ENCODE assay signal across 14 mouse cellular contexts in genomic region chr6:91154685-91155084, GRCm38 (mm10). TPM values are rescaled to one million over a fixed set of nuclear protein-coding genes. Genes with fewer than 3 reads are reported as not detected.
DNase-seq lines count a peak whose midpoint lies in the region; ATAC-seq and TF ChIP-seq lines count a peak whose summit lies in the region.
"Had no signal": no experiment of that assay in that cellular context is flagged by ENCODE, and none has a peak within 500 bp of the region (broad histone marks: within the 10 kb centered on the region; RNA-seq: fewer than 3 reads in every experiment).

No protein-coding gene starts in this region.

- H3K9me3 ChIP-seq in hindbrain, embryonic 13.5 days = no peaks in the 10 kb centered on the region
- H3K9me3 ChIP-seq in hindbrain, embryonic 11.5 days (ENCODE audit: control insufficient read depth, low read length) = no peaks in the 10 kb centered on the region
- no peaks in the 10 kb centered on the region for H3K9me3 ChIP-seq in forebrain, embryonic 14.5 days (replicated peaks; ENCODE audit: control insufficient read depth, low read length)
- H3K9me3 ChIP-seq in midbrain, embryonic 13.5 days = no peaks in the 10 kb centered on the region
- H3K9me3 ChIP-seq in stomach, postnatal 0 days (ENCODE audit: control insufficient read depth, low read length) = no peaks in the 10 kb centered on the region
- H3K9me3 ChIP-seq in kidney, embryonic 16.5 days (ENCODE audit: low read length) = no peaks in the 10 kb centered on the region
- no peaks in the 10 kb centered on the region for H3K9me3 ChIP-seq in intestine, postnatal 0 days (ENCODE audit: control insufficient read depth)
- H3K9me3 ChIP-seq: limb, embryonic 15.5 days had no signal

- DNase-seq in hindbrain, embryonic 11.5 days (ENCODE audit: low spot score) = no peak
- DNase-seq in forebrain, embryonic 14.5 days (ENCODE audit: low spot score) = no peak
- peak; percentile 46 for DNase-seq in stomach, postnatal 0 days (ENCODE audit: low spot score)
- no peak for DNase-seq in kidney, adult 18-20 months
- DNase-seq: adrenal gland, adult 8-10 months; heart, postnatal 36 days; kidney, adult 8-10 months; lung, postnatal 10 days had no signal

- WGBS in hindbrain, embryonic 13.5 days = 58% methylated on average over 4 of the region's 4 CpGs
- WGBS in hindbrain, embryonic 11.5 days = 59% methylated on average over 4 of the region's 4 CpGs
- WGBS in forebrain, embryonic 14.5 days = 77% methylated on average over 4 of the region's 4 CpGs
- 56% methylated on average over 4 of the region's 4 CpGs for WGBS in midbrain, embryonic 13.5 days
- WGBS in stomach, postnatal 0 days = 43% methylated on average over 4 of the region's 4 CpGs
- WGBS in kidney, embryonic 16.5 days = 64% methylated on average over 4 of the region's 4 CpGs
- WGBS in intestine, postnatal 0 days = 42% methylated on average over 4 of the region's 4 CpGs

- no peak overlapping the region for H3K4me2 ChIP-seq in hindbrain, embryonic 13.5 days
- no peak overlapping the region for H3K4me2 ChIP-seq in hindbrain, embryonic 11.5 days (replicated peaks; ENCODE audit: low read depth, low read length)
- no peak overlapping the region for H3K4me2 ChIP-seq in forebrain, embryonic 14.5 days (ENCODE audit: low read length)
- no peak overlapping the region for H3K4me2 ChIP-seq in midbrain, embryonic 13.5 days (replicated peaks)
- no peak overlapping the region for H3K4me2 ChIP-seq in stomach, postnatal 0 days (replicated peaks; ENCODE audit: low read depth)
- H3K4me2 ChIP-seq in kidney, embryonic 16.5 days (replicated peaks; ENCODE audit: low read depth, low read length) = no peak overlapping the region
- no peak overlapping the region for H3K4me2 ChIP-seq in intestine, postnatal 0 days (replicated peaks; ENCODE audit: low read depth)
- H3K4me2 ChIP-seq: limb, embryonic 15.5 days had no signal

- H3K9ac ChIP-seq in hindbrain, embryonic 13.5 days = no peak overlapping the region
- H3K9ac ChIP-seq in hindbrain, embryonic 11.5 days (ENCODE audit: low read depth, low read length) = no peak overlapping the region
- no peak overlapping the region for H3K9ac ChIP-seq in forebrain, embryonic 14.5 days (ENCODE audit: low read length)
- H3K9ac ChIP-seq in midbrain, embryonic 13.5 days (replicated peaks) = no peak overlapping the region
- no peak overlapping the region for H3K9ac ChIP-seq in stomach, postnatal 0 days (ENCODE audit: low read length)
- no peak overlapping the region for H3K9ac ChIP-seq in kidney, embryonic 16.5 days (replicated peaks; ENCODE audit: low read length)
- no peak overlapping the region for H3K9ac ChIP-seq in intestine, postnatal 0 days (ENCODE audit: low read depth, low read length)
- H3K9ac ChIP-seq: limb, embryonic 15.5 days had no signal

- H3K36me3 ChIP-seq in hindbrain, embryonic 13.5 days = peaks cover 8% of the 10 kb centered on the region
- no peaks in the 10 kb centered on the region for H3K36me3 ChIP-seq in hindbrain, embryonic 11.5 days (ENCODE audit: control insufficient read depth, insufficient read depth, low read length)
- H3K36me3 ChIP-seq in forebrain, embryonic 14.5 days (ENCODE audit: control insufficient read depth, insufficient read depth, low read length) = no peaks in the 10 kb centered on the region
- H3K36me3 ChIP-seq in midbrain, embryonic 13.5 days = 0 out of 2 replicates have a peak, but pooled peaks cover 2% of the 10 kb centered on the region
- no peaks in the 10 kb centered on the region for H3K36me3 ChIP-seq in stomach, postnatal 0 days (ENCODE audit: control insufficient read depth, insufficient read depth, low read length)
- no peaks in the 10 kb centered on the region for H3K36me3 ChIP-seq in kidney, embryonic 16.5 days (ENCODE audit: insufficient read depth, low read length)
- no peaks in the 10 kb centered on the region; the same call in 1 of the 2 replicates for H3K36me3 ChIP-seq in intestine, postnatal 0 days (ENCODE audit: control insufficient read depth, insufficient read depth)
- H3K36me3 ChIP-seq: limb, embryonic 15.5 days had no signal

- ATAC-seq in hindbrain, embryonic 13.5 days (ENCODE audit: low FRiP score) = no peak
- ATAC-seq in hindbrain, embryonic 11.5 days (ENCODE audit: low FRiP score) = no peak
- ATAC-seq in forebrain, embryonic 14.5 days = no peak
- ATAC-seq in midbrain, embryonic 13.5 days = no peak
- no peak for ATAC-seq in stomach, postnatal 0 days (ENCODE audit: low FRiP score, low TSS enrichment)
- ATAC-seq in kidney, embryonic 16.5 days (ENCODE audit: low FRiP score, low TSS enrichment) = no peak
- ATAC-seq in intestine, postnatal 0 days = no peak

- TF ChIP-seq EP300 in stomach, postnatal 0 days (optimal IDR thresholded peaks at IDR 0.05) = no peak

- no peak overlapping the region for H3K4me3 ChIP-seq in hindbrain, embryonic 13.5 days
- no peak overlapping the region for H3K4me3 ChIP-seq in hindbrain, embryonic 11.5 days (ENCODE audit: low read depth, low read length)
- H3K4me3 ChIP-seq in forebrain, embryonic 14.5 days (ENCODE audit: low read depth, low read length) = no peak overlapping the region
- no peak overlapping the region for H3K4me3 ChIP-seq in midbrain, embryonic 13.5 days (replicated peaks)
- no peak overlapping the region for H3K4me3 ChIP-seq in stomach, postnatal 0 days (ENCODE audit: low read depth, low read length)
- no peak overlapping the region for H3K4me3 ChIP-seq in kidney, embryonic 16.5 days (ENCODE audit: low read length)
- H3K4me3 ChIP-seq in intestine, postnatal 0 days (ENCODE audit: low read depth, low read length) = no peak overlapping the region
- H3K4me3 ChIP-seq: erythroblast, embryonic 14.5 days; limb, embryonic 15.5 days had no signal

- TF ChIP-seq CTCF in stomach, postnatal 0 days (IDR thresholded peaks at IDR 0.05; ENCODE audit: low read depth) = no peak
- TF ChIP-seq CTCF in intestine, postnatal 0 days (IDR thresholded peaks at IDR 0.05; ENCODE audit: low read depth) = no peak

- H3K27ac ChIP-seq in hindbrain, embryonic 13.5 days = peak overlapping the region; percentile 88
- no peak overlapping the region for H3K27ac ChIP-seq in hindbrain, embryonic 11.5 days (ENCODE audit: low read depth, low read length)
- peak overlapping the region; percentile 86 for H3K27ac ChIP-seq in forebrain, embryonic 14.5 days (ENCODE audit: low read depth, low read length)
- peak overlapping the region; percentile 95 for H3K27ac ChIP-seq in midbrain, embryonic 13.5 days
- no peak overlapping the region for H3K27ac ChIP-seq in stomach, postnatal 0 days (replicated peaks)
- H3K27ac ChIP-seq in kidney, embryonic 16.5 days (ENCODE audit: low read length) = no peak overlapping the region
- H3K27ac ChIP-seq in intestine, postnatal 0 days (ENCODE audit: low read depth, low read length) = no peak overlapping the region
- H3K27ac ChIP-seq: limb, embryonic 15.5 days had no signal

- H3K4me1 ChIP-seq in hindbrain, embryonic 13.5 days (replicated peaks) = peaks cover 73% of the 10 kb centered on the region
- H3K4me1 ChIP-seq in hindbrain, embryonic 11.5 days (replicated peaks; ENCODE audit: control insufficient read depth, insufficient read depth, low read length) = peaks cover 10% of the 10 kb centered on the region
- H3K4me1 ChIP-seq in forebrain, embryonic 14.5 days (ENCODE audit: control insufficient read depth, insufficient read depth, low read length) = peaks cover 50% of the 10 kb centered on the region
- H3K4me1 ChIP-seq in midbrain, embryonic 13.5 days (replicated peaks) = peaks cover 76% of the 10 kb centered on the region
- peaks cover 3% of the 10 kb centered on the region; the same call in 1 of the 2 replicates for H3K4me1 ChIP-seq in stomach, postnatal 0 days (replicated peaks; ENCODE audit: control insufficient read depth, insufficient read depth)
- peaks cover 38% of the 10 kb centered on the region for H3K4me1 ChIP-seq in kidney, embryonic 16.5 days (ENCODE audit: insufficient read depth, low read length)
- peaks cover 13% of the 10 kb centered on the region; the same call in 1 of the 2 replicates for H3K4me1 ChIP-seq in intestine, postnatal 0 days (replicated peaks; ENCODE audit: control insufficient read depth, insufficient read depth, low read length)

- no peaks in the 10 kb centered on the region for H3K27me3 ChIP-seq in hindbrain, embryonic 13.5 days
- H3K27me3 ChIP-seq in hindbrain, embryonic 11.5 days (ENCODE audit: control insufficient read depth, insufficient read depth, low read length) = no peaks in the 10 kb centered on the region
- no peaks in the 10 kb centered on the region for H3K27me3 ChIP-seq in forebrain, embryonic 14.5 days (replicated peaks; ENCODE audit: control insufficient read depth, insufficient read depth, low read length)
- H3K27me3 ChIP-seq in midbrain, embryonic 13.5 days = peaks cover 3% of the 10 kb centered on the region; the same call in 1 of the 2 replicates
- no peaks in the 10 kb centered on the region for H3K27me3 ChIP-seq in stomach, postnatal 0 days (ENCODE audit: control insufficient read depth, insufficient read depth, low read length)
- no peaks in the 10 kb centered on the region for H3K27me3 ChIP-seq in kidney, embryonic 16.5 days (ENCODE audit: insufficient read depth, low read length)
- H3K27me3 ChIP-seq in intestine, postnatal 0 days (replicated peaks; ENCODE audit: control insufficient read depth, insufficient read depth, low read length) = 0 out of 2 replicates have a peak, but pooled peaks cover 4% of the 10 kb centered on the region

RNA-seq across cellular contexts. Expression of gene Hdac11, which starts 1.8 kb away (rescaled TPM):
- polyA plus RNA-seq in hindbrain, embryonic 13.5 days (2015; fragmentation: Nextera tagmentation; extraction: Ambion mirVana) = 33.6 and 34.2 TPM in 2 replicates
- 13.2 and 14.5 TPM in 2 replicates for polyA plus RNA-seq in hindbrain, embryonic 11.5 days (2014; fragmentation: Nextera tagmentation; extraction: Ambion mirVana)
- polyA plus RNA-seq in forebrain, embryonic 14.5 days (2014; fragmentation: Nextera tagmentation; extraction: Ambion mirVana) = 24.5 and 26.1 TPM in 2 replicates
- polyA plus RNA-seq in midbrain, embryonic 13.5 days (2015; fragmentation: Nextera tagmentation; extraction: Ambion mirVana) = 28.8 and 32.1 TPM in 2 replicates
- 6.5 and 7.1 TPM in 2 replicates for polyA plus RNA-seq in stomach, postnatal 0 days (2015; fragmentation: Nextera tagmentation; extraction: Ambion mirVana)
- polyA plus RNA-seq in kidney, embryonic 16.5 days (2015; fragmentation: Nextera tagmentation; extraction: Ambion mirVana) = 15.5 and 15.7 TPM in 2 replicates
- polyA plus RNA-seq in intestine, postnatal 0 days (2015; fragmentation: Nextera tagmentation; extraction: Ambion mirVana) = 4.2 and 4.8 TPM in 2 replicates

RNA-seq across cellular contexts. Expression of gene Nup210, which starts 38.1 kb away (rescaled TPM):
- 17.0 and 17.4 TPM in 2 replicates for polyA plus RNA-seq in hindbrain, embryonic 13.5 days (2015; fragmentation: Nextera tagmentation; extraction: Ambion mirVana)
- polyA plus RNA-seq in hindbrain, embryonic 11.5 days (2014; fragmentation: Nextera tagmentation; extraction: Ambion mirVana) = 11.9 and 12.3 TPM in 2 replicates
- 13.9 and 15.6 TPM in 2 replicates for polyA plus RNA-seq in forebrain, embryonic 14.5 days (2014; fragmentation: Nextera tagmentation; extraction: Ambion mirVana)
- 17.3 and 18.8 TPM in 2 replicates for polyA plus RNA-seq in midbrain, embryonic 13.5 days (2015; fragmentation: Nextera tagmentation; extraction: Ambion mirVana)
- polyA plus RNA-seq in stomach, postnatal 0 days (2015; fragmentation: Nextera tagmentation; extraction: Ambion mirVana) = 2.2 and 2.4 TPM in 2 replicates
- polyA plus RNA-seq in kidney, embryonic 16.5 days (2015; fragmentation: Nextera tagmentation; extraction: Ambion mirVana) = 26.4 and 29.4 TPM in 2 replicates
- 2.8 TPM in 2 replicates for polyA plus RNA-seq in intestine, postnatal 0 days (2015; fragmentation: Nextera tagmentation; extraction: Ambion mirVana)

RNA-seq across cellular contexts. Expression of gene Fbln2, which starts 57.6 kb away (rescaled TPM):
- 27.4 and 32.0 TPM in 2 replicates for polyA plus RNA-seq in hindbrain, embryonic 13.5 days (2015; fragmentation: Nextera tagmentation; extraction: Ambion mirVana)
- 30.7 and 36.5 TPM in 2 replicates for polyA plus RNA-seq in hindbrain, embryonic 11.5 days (2014; fragmentation: Nextera tagmentation; extraction: Ambion mirVana)
- polyA plus RNA-seq in forebrain, embryonic 14.5 days (2014; fragmentation: Nextera tagmentation; extraction: Ambion mirVana) = 7.3 and 12.8 TPM in 2 replicates
- 10.8 and 11.1 TPM in 2 replicates for polyA plus RNA-seq in midbrain, embryonic 13.5 days (2015; fragmentation: Nextera tagmentation; extraction: Ambion mirVana)
- polyA plus RNA-seq in stomach, postnatal 0 days (2015; fragmentation: Nextera tagmentation; extraction: Ambion mirVana) = 29.5 and 32.1 TPM in 2 replicates
- polyA plus RNA-seq in kidney, embryonic 16.5 days (2015; fragmentation: Nextera tagmentation; extraction: Ambion mirVana) = 39.8 and 43.8 TPM in 2 replicates
- polyA plus RNA-seq in intestine, postnatal 0 days (2015; fragmentation: Nextera tagmentation; extraction: Ambion mirVana) = 19.5 and 24.1 TPM in 2 replicates

Comparison
In these comparisons a context has a peak if more than half of its experiments do, and no peak if none do; other contexts are left out.
1. H3K27ac ChIP-seq: peak in hindbrain, embryonic 13.5 days (single experiment), forebrain, embryonic 14.5 days (single experiment) and midbrain, embryonic 13.5 days (single experiment); none in hindbrain, embryonic 11.5 days (single experiment), stomach, postnatal 0 days (single experiment), kidney, embryonic 16.5 days (single experiment) and intestine, postnatal 0 days (single experiment).